Mouse (Mus musculus) heart, postnatal 0 days (tissue): ENCODE results near the gene Chodl. TPM values are rescaled to one million over a fixed set of nuclear protein-coding genes. Genes with fewer than 3 reads are reported as not detected.

ENCODE experiments used
- ATAC-seq: fragments of 200-750 bp; cut with Nextera tagmentation; 2 replicates; pipeline ENCODE4 v1.8.0; 2017; ENCODE audit warnings: low read depth, moderate number of reproducible peaks, moderate library complexity; ENCODE audit not compliant: insufficient read depth
- DNase-seq: peaks from one replicate; pipeline ENCODE4 v3.0.0-alpha.2; 2016; ENCODE audit warnings: low spot score
- H3K27ac ChIP-seq: fragments of 300-500 bp; sonication (generic); 2 replicates; pipeline ENCODE4 v1.5.1; 2014; ENCODE audit warnings: low read depth, mild to moderate bottlenecking
- H3K27me3 ChIP-seq: fragments of 300-500 bp; sonication (generic); 2 replicates; pipeline ENCODE4 v1.6.1; 2014; ENCODE audit warnings: low read length, mixed read lengths; ENCODE audit not compliant: control insufficient read depth, insufficient read depth
- H3K36me3 ChIP-seq: fragments of 300-500 bp; sonication (generic); replicated peaks from 2 replicates; pipeline ENCODE4 v1.6.1; 2014; ENCODE audit warnings: low read length, mixed read lengths; ENCODE audit not compliant: control insufficient read depth, insufficient read depth
- H3K4me1 ChIP-seq: fragments of 300-500 bp; sonication (generic); 2 replicates; pipeline ENCODE4 v1.6.1; 2014; ENCODE audit warnings: antibody characterized with exemption; ENCODE audit not compliant: control insufficient read depth, insufficient read depth
- H3K4me2 ChIP-seq: fragments of 300-500 bp; sonication (generic); 2 replicates; pipeline ENCODE4 v1.6.1; 2014; ENCODE audit warnings: low read depth, mild to moderate bottlenecking, low read length, moderate library complexity
- H3K4me3 ChIP-seq: fragments of 300-500 bp; sonication (generic); 2 replicates; pipeline ENCODE4 v1.5.1; 2014; ENCODE audit warnings: low read depth, low read length
- H3K9ac ChIP-seq: fragments of 300-500 bp; sonication (generic); replicated peaks from 2 replicates; pipeline ENCODE4 v1.6.1; 2014; ENCODE audit warnings: low read depth, low read length, mixed read lengths
- H3K9me3 ChIP-seq: fragments of 300-500 bp; sonication (generic); replicated peaks from 2 replicates; pipeline ENCODE4 v1.6.1; 2016; ENCODE audit warnings: low read length; ENCODE audit not compliant: control insufficient read depth
- CTCF ChIP-seq: IDR thresholded peaks from 2 replicates; pipeline ENCODE4 v1.5.1; 2016; ENCODE audit warnings: antibody characterized with exemption, control low read depth, low read depth
- EP300 ChIP-seq: IDR thresholded peaks from 2 replicates; pipeline ENCODE4 v1.6.1; 2016; ENCODE audit warnings: antibody characterized with exemption, low read depth
- WGBS: fragments of 180-500 bp; shearing (Covaris S2); extraction: QIAGEN DNeasy Blood & Tissue Kit; methylation state at CpG from one replicate; pipeline ENCODE4 v1.1.7; 2014; 5-methylcytosine and 5-hydroxymethylcytosine counted together
- polyA plus RNA-seq: library from polyadenylated mRNA; unstranded; fragments of >200 nt; fragmentation: Nextera tagmentation; extraction: Ambion mirVana; gene quantifications from 2 replicates; pipeline ENCODE4 v1.2.1, GENCODE M21; 2015
- total RNA-seq: library from RNA; depleted of rRNA; stranded (reverse); fragments of >200 nt; gene quantifications from 2 replicates; pipeline ENCODE4 v1.2.3, GENCODE M21; 2014; ENCODE audit warnings: low replicate concordance; rRNA removed

Chodl gene
- total and polyA plus RNA-seq, 2 experiments from 2014 or later, result 0.11 TPM; not detected in 1

- WGBS, result 65% methylated on average over 4 of the region's 4 CpGs
- ATAC-seq (no peak), DNase-seq (no peak)
- no peaks in the 10 kb centered on the region for H3K4me1 ChIP-seq
- no peak overlapping the region for H3K27ac ChIP-seq
- no peak overlapping the region for H3K4me2 ChIP-seq
- no peak overlapping the region for H3K9ac ChIP-seq
- H3K4me3 ChIP-seq, result no peak overlapping the region
- TF ChIP-seq EP300 (no peak), CTCF (peak; percentile 31; the same call in 1 of the 2 replicates)
- no peaks in the 10 kb centered on the region for H3K27me3 ChIP-seq
- no peaks in the 10 kb centered on the region for H3K9me3 ChIP-seq
- H3K36me3 ChIP-seq, result no peaks in the 10 kb centered on the region
Observed at GRCm38 (mm10) chr16:78950359-78950758, 19.6 kb downstream of the Chodl start.

GRCm38 (mm10) chr16:78957434-78957833 lies 26.7 kb downstream of the Chodl start:
- DNase-seq, result no peak
- no peak overlapping the region for H3K27ac ChIP-seq
- TF ChIP-seq EP300, result no peak
- TF ChIP-seq CTCF, result no peak
- no peaks in the 10 kb centered on the region for H3K4me1 ChIP-seq
- no peak overlapping the region for H3K4me2 ChIP-seq
- no peaks in the 10 kb centered on the region for H3K36me3 ChIP-seq
- H3K27me3 ChIP-seq, result no peaks in the 10 kb centered on the region
- 61% methylated on average over 2 of the region's 2 CpGs for WGBS
- no peaks in the 10 kb centered on the region for H3K9me3 ChIP-seq
- ATAC-seq, result no peak
- H3K4me3 ChIP-seq, result no peak overlapping the region
- no peak overlapping the region for H3K9ac ChIP-seq

GRCm38 (mm10) chr16:78969091-78969731 lies 38.5 kb downstream of the Chodl start:
- Histone ChIP-seq H3K27me3 (no peaks in the 10 kb centered on the region), H3K4me2 (no peak overlapping the region), H3K9me3 (no peaks in the 10 kb centered on the region), H3K36me3 (no peaks in the 10 kb centered on the region), H3K4me1 (no peaks in the 10 kb centered on the region), H3K4me3 (no peak overlapping the region), H3K9ac (no peak overlapping the region), H3K27ac (no peak overlapping the region)
- TF ChIP-seq EP300 (no peak), CTCF (peak; percentile 51)
- no peak for ATAC-seq
- 23% methylated on average over 13 of the region's 13 CpGs for WGBS
- peak; percentile 21 for DNase-seq

- H3K4me3 ChIP-seq, result no peak overlapping the region
- no peak overlapping the region for H3K9ac ChIP-seq
- DNase-seq (no peak), ATAC-seq (no peak)
- no peaks in the 10 kb centered on the region for H3K9me3 ChIP-seq
- H3K27ac ChIP-seq, result no peak overlapping the region
- H3K36me3 ChIP-seq, result no peaks in the 10 kb centered on the region
- TF ChIP-seq CTCF (no peak), EP300 (no peak)
- H3K4me2 ChIP-seq, result no peak overlapping the region
- WGBS, result 73% methylated on average over 13 of the region's 13 CpGs
- H3K4me1 ChIP-seq, result no peaks in the 10 kb centered on the region
- H3K27me3 ChIP-seq, result no peaks in the 10 kb centered on the region
Observed at GRCm38 (mm10) chr16:78974099-78974498, 43.4 kb downstream of the Chodl start.

- H3K9me3 ChIP-seq, result no peaks in the 10 kb centered on the region
- H3K9ac ChIP-seq, result no peak overlapping the region
- WGBS, result 67% methylated on average over 8 of the region's 8 CpGs
- ATAC-seq, result no peak
- no peaks in the 10 kb centered on the region for H3K36me3 ChIP-seq
- no peak overlapping the region for H3K27ac ChIP-seq
- no peak for TF ChIP-seq CTCF
- TF ChIP-seq EP300, result no peak
- no peak for DNase-seq
- H3K4me1 ChIP-seq, result no peaks in the 10 kb centered on the region
- no peak overlapping the region for H3K4me2 ChIP-seq
- H3K4me3 ChIP-seq, result no peak overlapping the region
- H3K27me3 ChIP-seq, result no peaks in the 10 kb centered on the region
Observed at GRCm38 (mm10) chr16:78976384-78976783, 45.6 kb downstream of the Chodl start.

Other genes with a start within 250 kb of the Chodl start
- not detected in 2 replicates for gene Tmprss15, start 160.1 kb downstream of the Chodl start, total RNA-seq
- not detected in 2 replicates for gene Tmprss15, start 160.1 kb downstream of the Chodl start, polyA plus RNA-seq